Mouse (Mus musculus) neural tube, embryonic 11.5 days (tissue): Measurements from ENCODE around the gene Tcl1b2. TPM values are rescaled to one million over a fixed set of nuclear protein-coding genes. Genes with fewer than 3 reads are reported as not detected.

Experiments
- ATAC-seq: fragments of 200-750 bp; cut with Nextera tagmentation; 2 replicates; pipeline ENCODE4 v1.8.0; 2017; ENCODE audit warnings: moderate number of reproducible peaks, mild to moderate bottlenecking, moderate TSS enrichment, moderate library complexity; ENCODE audit not compliant: insufficient read depth, low FRiP score, low TSS enrichment
- DNase-seq: peaks from one replicate; pipeline ENCODE4 v3.0.0-alpha.2; 2015; ENCODE audit warnings: low spot score
- H3K27ac ChIP-seq: fragments of 300-500 bp; sonication (generic); 2 replicates; pipeline ENCODE4 v1.5.1; 2014; ENCODE audit warnings: low read depth, mild to moderate bottlenecking, low read length
- H3K27me3 ChIP-seq: fragments of 300-500 bp; sonication (generic); 2 replicates; pipeline ENCODE4 v1.6.1; 2014; ENCODE audit warnings: mild to moderate bottlenecking, low read length, mixed read lengths; ENCODE audit not compliant: control insufficient read depth, insufficient read depth
- H3K36me3 ChIP-seq: fragments of 300-500 bp; sonication (generic); 2 replicates; pipeline ENCODE4 v1.6.1; 2014; ENCODE audit warnings: mild to moderate bottlenecking, low read length, moderate library complexity, mixed read lengths; ENCODE audit not compliant: control insufficient read depth, insufficient read depth
- H3K4me1 ChIP-seq: fragments of 300-500 bp; sonication (generic); 2 replicates; pipeline ENCODE4 v1.6.1; 2014; ENCODE audit warnings: low read length, mixed read lengths; ENCODE audit not compliant: control insufficient read depth, insufficient read depth
- H3K4me2 ChIP-seq: fragments of 300-500 bp; sonication (generic); 2 replicates; pipeline ENCODE4 v1.6.1; 2014; ENCODE audit warnings: low read depth, mild to moderate bottlenecking, moderate library complexity
- H3K4me3 ChIP-seq: fragments of 300-500 bp; sonication (generic); 2 replicates; pipeline ENCODE4 v1.5.1; 2014; ENCODE audit warnings: low read depth, low read length
- H3K9ac ChIP-seq: fragments of 300-500 bp; sonication (generic); 2 replicates; pipeline ENCODE4 v1.6.1; 2014; ENCODE audit warnings: mild to moderate bottlenecking, low read length
- H3K9me3 ChIP-seq: fragments of 300-500 bp; sonication (generic); 2 replicates; pipeline ENCODE4 v1.6.1; 2016; ENCODE audit warnings: low read length; ENCODE audit not compliant: control insufficient read depth
- WGBS: fragments of 180-500 bp; shearing (Covaris S2); extraction: QIAGEN DNeasy Blood & Tissue Kit; methylation state at CpG from one replicate; pipeline ENCODE4 v1.1.7; 2014; 5-methylcytosine and 5-hydroxymethylcytosine counted together
- polyA plus RNA-seq: library from polyadenylated mRNA; unstranded; fragments of >200 nt; fragmentation: Nextera tagmentation; extraction: Ambion mirVana; gene quantifications from 2 replicates; pipeline ENCODE4 v1.2.1, GENCODE M21; 2014

Tcl1b2 gene
- polyA plus RNA-seq: not detected in 2 replicates

DNA sequence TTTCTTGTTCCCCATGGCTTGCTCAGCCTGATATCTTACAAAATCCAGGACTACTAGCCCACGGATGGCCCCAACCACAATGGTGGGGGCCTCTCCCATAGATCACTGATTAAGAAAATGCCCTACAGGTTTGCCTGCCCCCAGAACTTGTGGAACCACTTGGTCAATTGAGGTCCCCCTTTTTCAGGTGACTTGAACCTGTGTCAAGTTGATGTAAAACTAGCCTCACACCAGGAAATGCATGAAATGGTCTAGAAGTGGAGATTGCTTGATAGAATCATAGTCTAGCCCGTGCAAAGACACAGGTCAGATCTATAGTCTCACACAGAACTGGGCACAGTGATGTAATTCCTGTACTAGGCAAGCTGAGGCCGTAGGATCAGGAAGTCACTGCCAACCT lies at the start of gene Tcl1b2:
Tcl1b2 (plus strand) TSS at position 301 of the 400 bp plus-strand sequence.
- Histone ChIP-seq H3K27me3 (no peaks in the 10 kb centered on the region), H3K27ac (no peak within 1 kb of the TSS), H3K4me2 (no peak within 1 kb of the TSS), H3K4me3 (no peak within 1 kb of the TSS), H3K9me3 (no peaks in the 10 kb centered on the region), H3K4me1 (no peaks in the 10 kb centered on the region), H3K9ac (no peak within 1 kb of the TSS), H3K36me3 (no peaks in the 10 kb centered on the region)
- DNase-seq (no peak), ATAC-seq (no peak)
- WGBS: 89% methylated on average over 3 of the region's 3 CpGs

DNA sequence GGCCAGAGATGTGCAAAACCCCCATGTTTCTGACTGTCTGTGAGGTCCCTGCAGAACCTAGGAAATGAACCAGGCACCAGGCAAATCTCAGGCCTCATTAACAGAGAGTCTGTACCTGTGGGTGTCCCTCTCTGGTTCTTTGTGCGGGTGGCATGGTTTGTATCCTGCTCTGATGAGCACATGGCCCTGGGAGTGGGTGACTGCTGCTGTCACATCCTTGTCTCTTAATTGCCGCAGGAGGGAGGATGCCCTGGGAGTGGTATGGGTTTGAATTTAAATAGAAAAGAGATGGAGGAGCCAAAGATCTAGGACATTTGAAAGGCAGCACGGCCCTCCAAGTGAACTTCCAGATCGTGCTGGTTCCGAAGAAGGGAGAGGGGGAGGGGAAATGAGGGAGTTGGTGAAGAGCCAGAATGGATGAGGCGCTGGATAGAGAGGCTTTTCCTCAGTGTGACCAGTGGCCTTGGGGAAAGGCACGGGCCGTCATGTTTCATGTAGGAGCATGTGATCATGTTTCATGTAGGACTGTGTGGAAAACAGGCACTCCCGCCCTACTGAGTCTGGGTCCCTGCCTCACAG lies 46.3 kb upstream of the Tcl1b2 start:
- Histone ChIP-seq H3K9ac (no peak overlapping the region), H3K36me3 (no peaks in the 10 kb centered on the region), H3K4me3 (no peak overlapping the region), H3K27me3 (no peaks in the 10 kb centered on the region), H3K27ac (no peak overlapping the region), H3K9me3 (no peaks in the 10 kb centered on the region), H3K4me1 (no peaks in the 10 kb centered on the region), H3K4me2 (no peak overlapping the region)
- WGBS: 58% methylated on average over 9 of the region's 9 CpGs
- DNase-seq (no peak), ATAC-seq (no peak)

DNA sequence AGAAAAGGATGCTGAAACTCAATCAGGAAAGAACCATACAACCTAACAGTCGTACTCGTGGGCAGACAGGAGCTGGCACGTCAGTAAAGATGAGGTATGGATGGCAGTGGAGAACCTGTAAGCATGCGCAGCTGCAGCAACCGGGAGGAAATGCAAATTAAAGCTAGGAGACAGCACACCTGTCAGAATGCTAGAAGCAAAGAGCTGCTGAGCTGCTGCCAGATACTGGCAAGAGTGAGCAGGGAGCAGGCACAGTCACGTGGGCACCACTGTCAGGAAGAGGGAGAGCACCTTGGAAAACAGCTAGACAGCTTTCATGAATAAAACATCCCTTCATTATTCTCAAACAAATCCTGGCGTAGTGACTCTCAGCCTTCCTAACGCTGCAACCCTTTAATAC lies 42.9 kb upstream of the Tcl1b2 start:
- DNase-seq: no peak
- 61% methylated on average over 8 of the region's 8 CpGs for WGBS
- H3K27me3 ChIP-seq: no peaks in the 10 kb centered on the region

DNA sequence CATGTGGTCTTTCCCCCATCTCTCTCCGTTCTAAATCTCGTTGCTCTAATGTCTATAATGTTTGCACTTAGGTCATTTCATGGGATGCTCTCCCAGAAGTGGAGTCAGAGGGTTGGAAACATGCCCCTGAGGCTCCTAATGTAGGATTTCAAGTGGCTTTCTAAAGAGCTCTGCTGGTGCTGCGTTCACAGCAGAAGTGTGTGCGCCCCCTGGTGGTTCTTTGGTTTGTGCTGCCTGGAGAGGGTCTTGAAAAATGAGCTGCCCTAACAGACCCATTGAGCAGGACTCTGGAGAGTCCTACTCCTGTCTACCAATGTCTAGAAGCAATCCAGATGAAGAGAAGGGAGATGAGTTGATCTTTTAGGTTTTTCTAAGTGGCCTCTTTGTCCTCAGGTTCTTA lies 41.8 kb upstream of the Tcl1b2 start:
- 5% methylated on average over 4 of the region's 4 CpGs for WGBS
- peak; percentile 85 for DNase-seq
- no peak overlapping the region for H3K4me3 ChIP-seq
- no peak overlapping the region for H3K9ac ChIP-seq
- no peaks in the 10 kb centered on the region for H3K36me3 ChIP-seq
- no peak overlapping the region for H3K27ac ChIP-seq
- H3K4me2 ChIP-seq: no peak overlapping the region
- no peaks in the 10 kb centered on the region for H3K9me3 ChIP-seq
- no peaks in the 10 kb centered on the region for H3K27me3 ChIP-seq
- ATAC-seq: no peak
- no peaks in the 10 kb centered on the region for H3K4me1 ChIP-seq

More for the DNA sequence above, 42.9 kb upstream of the Tcl1b2 start:
- H3K4me3 ChIP-seq: no peak overlapping the region
- no peak overlapping the region for H3K4me2 ChIP-seq
- no peak overlapping the region for H3K9ac ChIP-seq
- no peak overlapping the region for H3K27ac ChIP-seq
- no peaks in the 10 kb centered on the region for H3K36me3 ChIP-seq
- H3K9me3 ChIP-seq: no peaks in the 10 kb centered on the region
- no peaks in the 10 kb centered on the region for H3K4me1 ChIP-seq
- no peak for ATAC-seq

DNA sequence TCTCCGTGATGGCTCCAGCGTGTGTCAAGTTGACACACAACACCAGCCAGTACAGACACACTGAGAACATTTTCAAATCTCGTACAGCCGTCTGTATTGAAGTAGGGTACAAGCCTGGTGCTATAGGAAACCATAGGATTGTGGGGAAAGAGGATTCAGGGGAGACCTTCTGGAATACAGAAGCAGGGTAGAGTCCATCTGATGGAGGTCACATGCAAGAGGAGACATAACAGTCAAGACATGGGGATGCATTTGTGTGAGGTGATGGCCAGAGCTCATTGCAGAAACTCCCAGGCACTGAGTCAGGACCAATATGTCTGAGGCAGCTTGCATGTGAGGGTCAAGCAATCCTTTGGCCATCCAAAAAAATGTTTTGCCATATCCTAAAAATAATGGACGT lies 40.5 kb upstream of the Tcl1b2 start:
- no peak overlapping the region for H3K9ac ChIP-seq
- H3K27me3 ChIP-seq: no peaks in the 10 kb centered on the region
- H3K4me1 ChIP-seq: no peaks in the 10 kb centered on the region
- no peak overlapping the region for H3K27ac ChIP-seq
- no peak overlapping the region for H3K4me3 ChIP-seq
- ATAC-seq (no peak), DNase-seq (no peak)
- H3K36me3 ChIP-seq: no peaks in the 10 kb centered on the region
- H3K9me3 ChIP-seq: no peaks in the 10 kb centered on the region
- 89% methylated on average over 5 of the region's 5 CpGs for WGBS
- H3K4me2 ChIP-seq: no peak overlapping the region

DNA sequence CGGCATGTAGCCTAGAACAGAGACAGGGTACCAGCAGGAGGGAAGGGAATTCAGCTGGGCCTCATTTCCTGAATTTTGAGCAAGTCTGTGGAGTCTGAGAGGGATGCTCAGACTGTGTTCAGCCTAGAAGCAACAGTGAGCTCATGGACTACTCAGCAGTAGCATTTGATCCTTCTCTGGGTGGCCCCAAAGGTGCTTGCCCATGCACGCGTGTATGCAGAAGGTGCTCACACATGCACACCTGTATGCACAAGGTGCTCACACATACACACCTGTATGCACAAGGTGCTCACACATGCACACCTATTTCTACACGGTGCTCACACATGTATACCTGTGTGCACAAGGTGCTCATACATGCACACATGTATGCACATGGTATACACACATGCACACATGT lies 37.0 kb upstream of the Tcl1b2 start:
- H3K4me1 ChIP-seq: 0 out of 2 replicates have a peak, but pooled peaks cover 2% of the 10 kb centered on the region
- H3K36me3 ChIP-seq: no peaks in the 10 kb centered on the region
- H3K9ac ChIP-seq: no peak overlapping the region
- DNase-seq (no peak), ATAC-seq (no peak)
- H3K27ac ChIP-seq: no peak overlapping the region
- WGBS: 88% methylated on average over 4 of the region's 4 CpGs
- no peak overlapping the region for H3K4me3 ChIP-seq
- no peaks in the 10 kb centered on the region for H3K27me3 ChIP-seq
- no peaks in the 10 kb centered on the region for H3K9me3 ChIP-seq
- H3K4me2 ChIP-seq: no peak overlapping the region

DNA sequence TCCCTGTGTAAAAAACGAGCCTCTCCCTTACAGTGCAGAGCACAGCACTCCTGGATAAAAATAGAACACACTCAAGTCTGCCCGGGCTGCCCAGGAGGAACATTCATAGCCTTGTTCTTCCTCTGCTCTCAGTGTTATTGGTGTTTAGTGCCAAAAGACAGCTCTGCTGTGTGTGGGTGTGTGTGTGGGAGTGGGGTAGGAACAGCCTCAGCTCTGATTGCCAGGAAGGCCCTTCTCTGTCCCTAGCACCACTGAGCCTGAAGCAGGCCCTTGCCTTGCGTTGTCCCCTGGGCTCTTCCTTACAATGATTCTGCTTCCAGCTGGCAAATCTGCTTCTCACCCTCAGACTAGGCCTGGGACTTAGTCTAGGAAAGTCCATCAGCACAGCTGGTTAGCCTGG lies 36.4 kb upstream of the Tcl1b2 start:
- H3K27ac ChIP-seq: no peak overlapping the region
- 84% methylated on average over 3 of the region's 3 CpGs for WGBS

DNA sequence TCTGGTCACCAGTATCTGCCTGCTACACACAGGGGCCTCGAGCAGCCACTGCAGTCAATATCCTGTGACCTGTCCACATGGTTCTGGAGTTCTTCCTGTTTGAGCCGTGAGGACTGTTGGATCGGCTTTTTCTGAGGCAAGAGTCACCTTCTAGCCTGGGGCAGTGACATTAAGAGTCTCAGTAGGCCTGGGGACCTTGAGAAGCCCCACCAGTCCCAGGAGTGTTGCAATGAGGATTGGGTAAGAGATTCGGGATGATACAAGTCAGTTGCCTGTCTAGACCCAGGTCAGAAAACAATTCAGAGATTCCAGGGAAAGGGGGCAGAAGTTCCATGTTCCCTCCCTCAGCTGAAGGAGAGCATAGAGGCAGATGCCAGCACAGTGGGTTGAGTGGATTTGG lies 36.0 kb upstream of the Tcl1b2 start:
- WGBS: 72% methylated on average over 4 of the region's 4 CpGs
- no peak overlapping the region for H3K4me3 ChIP-seq

More for the DNA sequence above, 36.4 kb upstream of the Tcl1b2 start:
- H3K4me1 ChIP-seq: 0 out of 2 replicates have a peak, but pooled peaks cover 2% of the 10 kb centered on the region
- DNase-seq (no peak), ATAC-seq (no peak)
- H3K9ac ChIP-seq: no peak overlapping the region
- H3K9me3 ChIP-seq: no peaks in the 10 kb centered on the region
- H3K4me3 ChIP-seq: no peak overlapping the region
- H3K27me3 ChIP-seq: no peaks in the 10 kb centered on the region
- no peaks in the 10 kb centered on the region for H3K36me3 ChIP-seq
- no peak overlapping the region for H3K4me2 ChIP-seq

DNA sequence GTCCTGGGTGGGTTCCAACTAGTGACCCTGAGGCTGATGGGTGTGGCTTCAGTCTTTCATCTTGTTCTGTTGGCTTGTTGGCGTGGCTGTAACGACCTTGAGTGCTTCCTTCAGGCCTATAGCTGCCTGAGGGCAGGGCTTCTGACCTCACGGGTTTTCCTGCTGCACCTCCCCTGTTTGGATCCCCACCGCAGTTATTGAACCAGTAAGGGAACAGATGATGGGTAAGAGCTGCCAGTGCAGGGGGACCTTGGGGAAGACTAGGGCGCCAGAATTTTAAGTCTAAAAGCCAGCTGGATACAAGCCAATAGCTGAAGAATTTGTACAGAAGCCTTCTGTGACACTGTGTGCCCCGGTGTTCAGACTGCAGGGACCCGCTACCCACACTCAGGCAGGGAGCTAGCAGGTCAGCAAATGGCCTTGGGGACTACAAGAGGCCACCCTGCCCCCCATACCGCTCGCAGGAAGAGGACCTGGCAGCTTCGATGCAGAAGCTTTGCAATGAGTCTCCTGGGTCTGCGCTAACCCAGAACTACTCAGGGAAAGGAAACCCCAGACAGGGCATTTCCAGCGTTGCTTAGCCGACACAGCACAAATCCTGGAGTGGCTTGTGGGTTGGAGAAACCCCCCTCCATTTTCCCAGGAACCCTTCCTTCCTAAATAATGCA lies 33.4 kb upstream of the Tcl1b2 start:
- H3K27ac ChIP-seq: 0 out of 2 replicates have a peak overlapping the region, but pooled peaks have one; percentile 8
- DNase-seq: no peak
- no peak overlapping the region for H3K9ac ChIP-seq
- H3K4me1 ChIP-seq: 0 out of 2 replicates have a peak, but pooled peaks cover 2% of the 10 kb centered on the region
- H3K9me3 ChIP-seq: no peaks in the 10 kb centered on the region
- WGBS: 51% methylated on average over 13 of the region's 13 CpGs
- no peak overlapping the region for H3K4me3 ChIP-seq
- ATAC-seq: no peak
- no peaks in the 10 kb centered on the region for H3K36me3 ChIP-seq
- no peak overlapping the region for H3K4me2 ChIP-seq
- no peaks in the 10 kb centered on the region for H3K27me3 ChIP-seq

More for the DNA sequence above, 36.0 kb upstream of the Tcl1b2 start:
- H3K4me1 ChIP-seq: 0 out of 2 replicates have a peak, but pooled peaks cover 2% of the 10 kb centered on the region
- H3K9ac ChIP-seq: no peak overlapping the region
- H3K4me2 ChIP-seq: no peak overlapping the region
- H3K9me3 ChIP-seq: no peaks in the 10 kb centered on the region
- H3K27ac ChIP-seq: no peak overlapping the region
- no peaks in the 10 kb centered on the region for H3K27me3 ChIP-seq
- DNase-seq (no peak), ATAC-seq (no peak)
- no peaks in the 10 kb centered on the region for H3K36me3 ChIP-seq
